Mouse (Mus musculus): ENCODE measurements around the gene Hist1h1a.
A peak's percentile ranks its signal among the peaks of the same experiment; 100 is the strongest.
"Not testable (repeated sequence)": the region's sequence is repeated elsewhere in the genome, so short reads cannot be mapped to it uniquely, and the experiment has no call there.

Hist1h1a gene

GRCm38 (mm10) chr13:23763586-23764323 is at the start of gene Hist1h1a:
Gene Hist1h1a, plus strand, starts transcription at chr13:23763666.
- DNase-seq = peak; percentile 89 to 92

- no peak for DNase-seq
These were observed 47.0 kb upstream of the Hist1h1a start for GRCm38 (mm10) chr13:23716261-23717042.

- no peak for DNase-seq
These were observed 46.3 kb upstream of the Hist1h1a start for GRCm38 (mm10) chr13:23717176-23717575.

GRCm38 (mm10) chr13:23717593-23718245 is 45.7 kb upstream of the Hist1h1a start:
- not testable (repeated sequence) for DNase-seq

- no peak for DNase-seq
These were observed 39.2 kb upstream of the Hist1h1a start for GRCm38 (mm10) chr13:23724239-23724638.

GRCm38 (mm10) chr13:23725213-23725612 is 38.3 kb upstream of the Hist1h1a start:
- DNase-seq = no peak

GRCm38 (mm10) chr13:23728472-23729191 is 34.8 kb upstream of the Hist1h1a start:
- no peak for DNase-seq

GRCm38 (mm10) chr13:23729192-23729525 is 34.3 kb upstream of the Hist1h1a start:
- DNase-seq = no peak

- DNase-seq = no peak
These were observed 33.8 kb upstream of the Hist1h1a start for GRCm38 (mm10) chr13:23729706-23730105.

- DNase-seq = peak; percentile 65 to 84
These were observed 33.0 kb upstream of the Hist1h1a start for GRCm38 (mm10) chr13:23730479-23730878.

GRCm38 (mm10) chr13:23732156-23732804 is 31.2 kb upstream of the Hist1h1a start:
- DNase-seq = peak in 1 of 2 experiments; percentile 51

GRCm38 (mm10) chr13:23737091-23737490 is 26.4 kb upstream of the Hist1h1a start:
- no peak for DNase-seq

- peak in 1 of 2 experiments; percentile 25 for DNase-seq
These were observed 25.4 kb upstream of the Hist1h1a start for GRCm38 (mm10) chr13:23738041-23738440.

GRCm38 (mm10) chr13:23738677-23739068 is 24.8 kb upstream of the Hist1h1a start, which contains the start of gene Hist1h1c:
Gene Hist1h1c, plus strand, starts transcription at chr13:23738808.
- DNase-seq = peak; percentile 87 to 95

GRCm38 (mm10) chr13:23739069-23739921 is 24.2 kb upstream of the Hist1h1a start:
- DNase-seq = peak; percentile 96 to 98

GRCm38 (mm10) chr13:23739922-23740252 is 23.6 kb upstream of the Hist1h1a start:
- DNase-seq = no peak

GRCm38 (mm10) chr13:23740256-23740840 is 23.1 kb upstream of the Hist1h1a start:
- no peak for DNase-seq

GRCm38 (mm10) chr13:23740910-23741309 is 22.6 kb upstream of the Hist1h1a start:
- no peak for DNase-seq

GRCm38 (mm10) chr13:23742007-23742406 is 21.5 kb upstream of the Hist1h1a start:
- no peak for DNase-seq

- no peak for DNase-seq
These were observed 20.3 kb upstream of the Hist1h1a start for GRCm38 (mm10) chr13:23743215-23743614.

GRCm38 (mm10) chr13:23743963-23744362 is 19.5 kb upstream of the Hist1h1a start:
- DNase-seq = no peak
